Mouse (Mus musculus): ENCODE data around the gene Ms4a12. TPM values are rescaled to one million over a fixed set of nuclear protein-coding genes. Genes with fewer than 3 reads are reported as not detected.

Ms4a12 gene
- polyA plus RNA-seq, 1 experiment: not detected

Other genes starting within 250 kb of the Ms4a12 start
- gene Ms4a15, start 239.2 kb downstream of the Ms4a12 start, polyA plus RNA-seq (2012; rRNA removed): not detected in 2 replicates
- not detected in 2 replicates for gene Ms4a18, start 214.4 kb downstream of the Ms4a12 start, polyA plus RNA-seq (2012; rRNA removed)
- gene Ms4a8a, start 151.3 kb downstream of the Ms4a12 start, polyA plus RNA-seq (2012; rRNA removed): 3.2 and 6.3 TPM in 2 replicates
- gene 1700017D01Rik, start 101.6 kb downstream of the Ms4a12 start, polyA plus RNA-seq (2012; rRNA removed): 0.66 and 1.0 TPM in 2 replicates
- gene 1700025F22Rik, start 67.1 kb downstream of the Ms4a12 start, polyA plus RNA-seq (2012; rRNA removed): not detected in 2 replicates
- 0.11 and 0.37 TPM in 2 replicates for gene Ms4a13, start 35.7 kb downstream of the Ms4a12 start, polyA plus RNA-seq (2012; rRNA removed)
- 0.20 and 0.26 TPM in 2 replicates for gene Ms4a1, start 33.8 kb upstream of the Ms4a12 start, polyA plus RNA-seq (2012; rRNA removed)
- 0.22 and 1.2 TPM in 2 replicates for gene Ms4a5, start 51.4 kb upstream of the Ms4a12 start, polyA plus RNA-seq (2012; rRNA removed)
- gene Ms4a14, start 82.0 kb upstream of the Ms4a12 start, polyA plus RNA-seq (2012; rRNA removed): 1.0 and 1.1 TPM in 2 replicates
- 3.4 and 4.2 TPM in 2 replicates for gene Ms4a7, start 103.7 kb upstream of the Ms4a12 start, polyA plus RNA-seq (2012; rRNA removed)
- gene Ms4a4a, start 143.1 kb upstream of the Ms4a12 start, polyA plus RNA-seq (2012; rRNA removed): 1.1 and 1.2 TPM in 2 replicates
- 0.51 and 1.3 TPM in 2 replicates for gene Ms4a4c, start 172.3 kb upstream of the Ms4a12 start, polyA plus RNA-seq (2012; rRNA removed)
- 1.7 and 1.8 TPM in 2 replicates for gene Ms4a4b, start 211.1 kb upstream of the Ms4a12 start, polyA plus RNA-seq (2012; rRNA removed)
- 5.4 and 6.0 TPM in 2 replicates for gene Ms4a6c, start 236.9 kb upstream of the Ms4a12 start, polyA plus RNA-seq (2012; rRNA removed)

Measured in gonadal fat pad, adult 2 months (tissue).